Mouse (Mus musculus) stomach, postnatal 0 days (tissue): ENCODE measurements around the gene Mat2a.

ENCODE experiments used
- CTCF ChIP-seq: IDR thresholded peaks from 2 replicates; pipeline ENCODE4 v1.5.1; 2016; ENCODE audit warnings: antibody characterized with exemption, low read depth, mild to moderate bottlenecking, moderate library complexity
- EP300 ChIP-seq: optimal IDR thresholded peaks from 2 replicates; pipeline ENCODE3; 2016; ENCODE audit warnings: antibody characterized with exemption

GRCm38 (mm10) chr6:72473264-72474041 lies 34.1 kb upstream of the Mat2a start:
- TF ChIP-seq CTCF (no peak), EP300 (no peak)
